Mouse (Mus musculus) embryonic fibroblast, embryonic 13.5 days (primary cell): Measurements from ENCODE around the gene Enpp7.

Source experiments
- CTCF ChIP-seq: IDR thresholded peaks from 2 replicates; pipeline ENCODE4 v1.5.1; 2011; ENCODE audit warnings: mild to moderate bottlenecking, control low read depth, low read length, moderate library complexity, borderline replicate concordance; ENCODE audit not compliant: insufficient read depth
- POLR2A ChIP-seq: IDR thresholded peaks from 2 replicates; pipeline ENCODE4 v1.6.1; 2011; ENCODE audit warnings: low read depth, mild to moderate bottlenecking, control low read depth, low read length, moderate library complexity

DNA sequence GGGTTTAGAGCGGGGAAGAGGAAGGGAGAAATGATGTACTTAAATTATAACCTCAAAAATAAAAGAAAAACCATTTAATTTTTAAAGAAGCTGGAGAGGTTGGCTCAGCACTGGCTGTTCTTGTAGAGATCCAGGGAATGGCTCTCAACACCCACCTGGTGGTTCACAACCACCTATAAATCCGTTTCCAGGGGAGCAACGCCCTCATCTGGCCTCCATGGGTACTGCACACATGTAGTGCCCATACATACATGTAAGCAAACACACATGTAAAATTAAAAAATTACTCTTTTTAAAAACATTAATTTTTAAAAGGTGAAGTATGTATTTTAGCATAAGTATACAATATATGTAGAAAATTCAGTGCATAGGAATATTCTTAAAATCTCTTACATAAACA lies 18.5 kb downstream of the Enpp7 start:
- TF ChIP-seq CTCF (no peak), POLR2A (no peak)
